Mouse (Mus musculus): ENCODE measurements around the gene Phc2.
A peak's percentile ranks its signal among the peaks of the same experiment; 100 is the strongest.

The Phc2 gene

DNA sequence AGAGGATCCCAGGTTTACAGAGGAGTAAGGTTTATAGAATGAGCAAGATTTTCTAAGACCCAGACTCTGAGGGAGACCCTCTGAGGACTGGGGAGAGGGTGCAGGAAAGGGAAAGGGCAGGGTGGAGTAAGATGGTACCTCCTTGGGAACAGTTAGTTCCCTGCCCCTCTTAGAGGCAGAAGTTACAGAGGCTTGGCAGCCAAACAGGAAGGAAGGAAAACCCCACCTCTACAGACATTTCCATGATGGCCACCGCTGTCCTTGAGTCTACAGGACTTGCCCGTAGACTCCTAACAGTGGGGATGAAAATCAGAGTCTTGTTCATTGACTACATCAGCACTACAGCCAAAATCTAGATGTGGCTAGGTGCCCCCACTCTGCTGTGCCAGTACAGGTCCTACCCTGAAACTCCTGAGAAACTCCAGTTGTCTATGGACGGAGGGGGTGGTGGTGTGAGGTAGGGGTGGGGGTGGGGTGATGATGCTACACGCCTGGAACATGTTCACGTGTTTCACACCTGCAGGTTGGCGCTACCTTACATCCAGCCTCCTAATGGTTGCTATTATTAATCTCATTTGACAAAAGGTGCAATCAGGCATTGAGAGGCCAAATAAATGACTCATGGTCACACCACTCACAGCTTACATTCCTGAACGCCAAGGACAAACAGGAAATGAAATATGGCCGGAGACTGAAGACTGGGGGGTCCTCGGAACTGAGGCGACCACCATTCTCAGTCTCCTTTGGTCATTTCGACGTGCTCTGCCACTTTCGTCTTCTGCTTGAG is 115.3 kb downstream of the Phc2 start:
- H3K4me1 ChIP-seq (replicated peaks; ENCODE audit: low read depth, low read length) = peaks cover 12% of the 10 kb centered on the region
- no peaks in the 10 kb centered on the region for H3K9me3 ChIP-seq (ENCODE audit: low read length)
- TF ChIP-seq NANOG (IDR thresholded peaks at IDR 0.05; ENCODE audit: borderline replicate concordance, low read length) (no peak), CTCF (conservative IDR thresholded peaks at IDR 0.05; ENCODE audit: low read length) (no peak), POU5F1 (IDR thresholded peaks at IDR 0.05; ENCODE audit: borderline replicate concordance, low read length) (no peak)
- peaks cover 30% of the 10 kb centered on the region for H3K27me3 ChIP-seq (ENCODE audit: insufficient read depth, low read length)
- no peaks in the 10 kb centered on the region for H3K36me3 ChIP-seq (ENCODE audit: insufficient read depth, low read length)
- no peak overlapping the region for H3K4me3 ChIP-seq (replicated peaks; ENCODE audit: low read length)

- Histone ChIP-seq H3K9me3 (ENCODE audit: low read length) (no peaks in the 10 kb centered on the region), H3K27me3 (ENCODE audit: insufficient read depth, low read length) (peaks cover 30% of the 10 kb centered on the region), H3K4me3 (replicated peaks; ENCODE audit: low read length) (no peak overlapping the region), H3K36me3 (ENCODE audit: insufficient read depth, low read length) (no peaks in the 10 kb centered on the region), H3K4me1 (replicated peaks; ENCODE audit: low read depth, low read length) (peaks cover 12% of the 10 kb centered on the region)
- no peak for TF ChIP-seq POU5F1 (IDR thresholded peaks at IDR 0.05; ENCODE audit: borderline replicate concordance, low read length)
- TF ChIP-seq NANOG (IDR thresholded peaks at IDR 0.05; ENCODE audit: borderline replicate concordance, low read length) = no peak
- TF ChIP-seq CTCF (conservative IDR thresholded peaks at IDR 0.05; ENCODE audit: low read length) = no peak
Observed at GRCm38 (mm10) chr4:128770698-128771097, 116.2 kb downstream of the Phc2 start.

GRCm38 (mm10) chr4:128773820-128774219 is 119.3 kb downstream of the Phc2 start:
- H3K27me3 ChIP-seq (ENCODE audit: insufficient read depth, low read length) = peaks cover 7% of the 10 kb centered on the region
- H3K4me3 ChIP-seq (replicated peaks; ENCODE audit: low read length) = no peak overlapping the region
- TF ChIP-seq NANOG (IDR thresholded peaks at IDR 0.05; ENCODE audit: borderline replicate concordance, low read length) (no peak), CTCF (conservative IDR thresholded peaks at IDR 0.05; ENCODE audit: low read length) (no peak), POU5F1 (IDR thresholded peaks at IDR 0.05; ENCODE audit: borderline replicate concordance, low read length) (no peak)

GRCm38 (mm10) chr4:128774467-128774866 is 120.0 kb downstream of the Phc2 start:
- H3K4me3 ChIP-seq (replicated peaks; ENCODE audit: low read length) = no peak overlapping the region
- H3K4me1 ChIP-seq (replicated peaks; ENCODE audit: low read depth, low read length) = peaks cover 10% of the 10 kb centered on the region
- no peaks in the 10 kb centered on the region for H3K36me3 ChIP-seq (ENCODE audit: insufficient read depth, low read length)
- peaks cover 2% of the 10 kb centered on the region; the same call in 1 of the 2 replicates for H3K27me3 ChIP-seq (ENCODE audit: insufficient read depth, low read length)
- no peaks in the 10 kb centered on the region for H3K9me3 ChIP-seq (ENCODE audit: low read length)
- TF ChIP-seq CTCF (conservative IDR thresholded peaks at IDR 0.05; ENCODE audit: low read length) (peak; percentile 96), NANOG (IDR thresholded peaks at IDR 0.05; ENCODE audit: borderline replicate concordance, low read length) (no peak), POU5F1 (IDR thresholded peaks at IDR 0.05; ENCODE audit: borderline replicate concordance, low read length) (no peak)

More at GRCm38 (mm10) chr4:128773820-128774219, 119.3 kb downstream of the Phc2 start:
- H3K9me3 ChIP-seq (ENCODE audit: low read length) = no peaks in the 10 kb centered on the region
- H3K36me3 ChIP-seq (ENCODE audit: insufficient read depth, low read length) = no peaks in the 10 kb centered on the region
- peaks cover 10% of the 10 kb centered on the region for H3K4me1 ChIP-seq (replicated peaks; ENCODE audit: low read depth, low read length)

- no peaks in the 10 kb centered on the region for H3K36me3 ChIP-seq (ENCODE audit: insufficient read depth, low read length)
- no peaks in the 10 kb centered on the region for H3K27me3 ChIP-seq (ENCODE audit: insufficient read depth, low read length)
- peak overlapping the region; percentile 63 for H3K4me3 ChIP-seq (replicated peaks; ENCODE audit: low read length)
- TF ChIP-seq NANOG (IDR thresholded peaks at IDR 0.05; ENCODE audit: borderline replicate concordance, low read length) (no peak), CTCF (conservative IDR thresholded peaks at IDR 0.05; ENCODE audit: low read length) (peak; percentile 99), POU5F1 (IDR thresholded peaks at IDR 0.05; ENCODE audit: borderline replicate concordance, low read length) (no peak)
- H3K9me3 ChIP-seq (ENCODE audit: low read length) = no peaks in the 10 kb centered on the region
- peaks cover 10% of the 10 kb centered on the region for H3K4me1 ChIP-seq (replicated peaks; ENCODE audit: low read depth, low read length)
Observed at GRCm38 (mm10) chr4:128776568-128777289, 122.2 kb downstream of the Phc2 start.

- peak overlapping the region; percentile 63; the same call in 1 of the 2 replicates for H3K4me3 ChIP-seq (replicated peaks; ENCODE audit: low read length)
- TF ChIP-seq POU5F1 (IDR thresholded peaks at IDR 0.05; ENCODE audit: borderline replicate concordance, low read length) (no peak), CTCF (conservative IDR thresholded peaks at IDR 0.05; ENCODE audit: low read length) (no peak), NANOG (IDR thresholded peaks at IDR 0.05; ENCODE audit: borderline replicate concordance, low read length) (no peak)
- peaks cover 10% of the 10 kb centered on the region for H3K4me1 ChIP-seq (replicated peaks; ENCODE audit: low read depth, low read length)
- H3K36me3 ChIP-seq (ENCODE audit: insufficient read depth, low read length) = no peaks in the 10 kb centered on the region
- H3K9me3 ChIP-seq (ENCODE audit: low read length) = no peaks in the 10 kb centered on the region
- H3K27me3 ChIP-seq (ENCODE audit: insufficient read depth, low read length) = no peaks in the 10 kb centered on the region
Observed at GRCm38 (mm10) chr4:128777593-128777992, 123.1 kb downstream of the Phc2 start.

- TF ChIP-seq CTCF (conservative IDR thresholded peaks at IDR 0.05; ENCODE audit: low read length) = no peak
- no peak for TF ChIP-seq NANOG (IDR thresholded peaks at IDR 0.05; ENCODE audit: borderline replicate concordance, low read length)
- TF ChIP-seq POU5F1 (IDR thresholded peaks at IDR 0.05; ENCODE audit: borderline replicate concordance, low read length) = no peak
- peaks cover 24% of the 10 kb centered on the region for H3K4me1 ChIP-seq (replicated peaks; ENCODE audit: low read depth, low read length)
Observed at GRCm38 (mm10) chr4:128782037-128782436, 127.5 kb downstream of the Phc2 start.

GRCm38 (mm10) chr4:128782645-128783044 is 128.1 kb downstream of the Phc2 start:
- TF ChIP-seq POU5F1 (IDR thresholded peaks at IDR 0.05; ENCODE audit: borderline replicate concordance, low read length) = no peak
- TF ChIP-seq CTCF (conservative IDR thresholded peaks at IDR 0.05; ENCODE audit: low read length) = no peak
- no peak for TF ChIP-seq NANOG (IDR thresholded peaks at IDR 0.05; ENCODE audit: borderline replicate concordance, low read length)
- no peak overlapping the region for H3K4me3 ChIP-seq (replicated peaks; ENCODE audit: low read length)
- H3K27me3 ChIP-seq (ENCODE audit: insufficient read depth, low read length) = peaks cover 3% of the 10 kb centered on the region; the same call in 1 of the 2 replicates
- peaks cover 19% of the 10 kb centered on the region for H3K4me1 ChIP-seq (replicated peaks; ENCODE audit: low read depth, low read length)
- H3K36me3 ChIP-seq (ENCODE audit: insufficient read depth, low read length) = 0 out of 2 replicates have a peak, but pooled peaks cover 3% of the 10 kb centered on the region
- H3K9me3 ChIP-seq (ENCODE audit: low read length) = no peaks in the 10 kb centered on the region

More at GRCm38 (mm10) chr4:128782037-128782436, 127.5 kb downstream of the Phc2 start:
- H3K4me3 ChIP-seq (replicated peaks; ENCODE audit: low read length) = no peak overlapping the region
- H3K36me3 ChIP-seq (ENCODE audit: insufficient read depth, low read length) = 0 out of 2 replicates have a peak, but pooled peaks cover 3% of the 10 kb centered on the region
- H3K27me3 ChIP-seq (ENCODE audit: insufficient read depth, low read length) = peaks cover 3% of the 10 kb centered on the region; the same call in 1 of the 2 replicates
- no peaks in the 10 kb centered on the region for H3K9me3 ChIP-seq (ENCODE audit: low read length)

Measured in E14TG2a.4 (cell line).